Comparison of ENCODE assay signal across 8 mouse cellular contexts in the genomic region with DNA sequence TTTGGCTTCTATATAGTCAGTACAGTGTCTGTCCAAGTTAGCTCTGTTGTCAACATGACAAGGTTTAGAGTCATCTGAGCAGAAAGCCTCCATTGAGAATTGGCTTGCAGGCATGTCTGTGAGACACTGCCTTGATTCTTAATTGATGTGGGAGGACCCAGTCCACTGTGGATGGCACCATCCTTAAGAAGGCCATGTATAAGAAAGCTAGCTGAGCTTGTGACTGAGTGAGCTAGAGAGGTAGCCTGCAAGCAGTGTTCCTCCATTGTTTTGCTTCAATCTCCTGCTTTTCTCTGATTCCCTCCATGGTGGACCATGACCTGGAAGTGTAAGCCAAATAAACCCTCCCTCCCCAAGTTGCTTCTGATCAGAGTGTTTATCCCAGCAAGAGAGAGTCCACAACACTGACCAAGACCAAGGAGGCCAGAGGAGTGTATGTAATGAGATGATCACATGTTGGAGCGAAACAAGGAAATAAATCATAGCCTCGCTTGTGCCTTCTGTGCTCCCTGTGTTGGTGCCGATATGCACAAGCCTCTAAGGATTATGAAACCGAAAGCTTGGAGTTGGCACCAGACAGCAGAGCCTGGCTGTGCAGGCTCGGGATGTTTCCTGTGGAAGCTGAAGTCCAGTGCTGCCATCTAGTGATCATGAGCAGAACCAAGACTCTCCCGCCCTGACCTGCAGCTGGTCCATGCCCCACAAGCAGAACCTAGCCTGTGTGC. TPM values are rescaled to one million over a fixed set of nuclear protein-coding genes. Genes with fewer than 3 reads are reported as not detected.
DNase-seq lines count a peak whose midpoint lies in the region; ATAC-seq and TF ChIP-seq lines count a peak whose summit lies in the region.

No protein-coding gene starts in this region.

- no peaks in the 10 kb centered on the region for H3K36me3 ChIP-seq in C2C12 (ENCODE audit: control insufficient read depth, insufficient read depth)
- no peaks in the 10 kb centered on the region for H3K36me3 ChIP-seq in heart, embryonic 13.5 days
- no peaks in the 10 kb centered on the region for H3K36me3 ChIP-seq in liver, embryonic 12.5 days
- H3K36me3 ChIP-seq in stomach, embryonic 15.5 days: no peaks in the 10 kb centered on the region

- H3K4me2 ChIP-seq in heart, embryonic 13.5 days: peak overlapping the region; percentile 71
- H3K4me2 ChIP-seq in liver, embryonic 12.5 days: peak overlapping the region; percentile 49
- peak overlapping the region; percentile 57 for H3K4me2 ChIP-seq in stomach, embryonic 15.5 days

- H3K9ac ChIP-seq in heart, embryonic 13.5 days: peak overlapping the region; percentile 78
- no peak overlapping the region; the same call in 1 of the 2 replicates for H3K9ac ChIP-seq in liver, embryonic 12.5 days
- 0 out of 2 replicates have a peak overlapping the region, but pooled peaks have one; percentile 16 for H3K9ac ChIP-seq in stomach, embryonic 15.5 days

- peak; percentile 63; the same call in 1 of the 2 replicates for ATAC-seq in erythroid progenitor cell, adult 5-6 weeks (replicated peaks; ENCODE audit: low FRiP score, poor library complexity, severe bottlenecking)
- peak; percentile 58 for ATAC-seq in heart, embryonic 13.5 days (ENCODE audit: extremely low read depth, insufficient number of reproducible peaks, low FRiP score, low TSS enrichment)
- peak; percentile 80 for ATAC-seq in liver, embryonic 12.5 days
- peak; percentile 94 for ATAC-seq in stomach, embryonic 15.5 days (ENCODE audit: insufficient read depth, low FRiP score, low read depth)

- peak; percentile 93 for DNase-seq in brain, embryonic 14.5 days (ENCODE audit: low read depth)
- peak; percentile 89 for DNase-seq in kidney, postnatal 10 days
- peak; percentile 14 to 43 for DNase-seq in natural killer cell, adult 2 months (ENCODE audit: low spot score in 2 of 2)

- H3K27me3 ChIP-seq in C2C12 (ENCODE audit: control insufficient read depth, insufficient read depth, insufficient read length): no peaks in the 10 kb centered on the region
- no peaks in the 10 kb centered on the region for H3K27me3 ChIP-seq in heart, embryonic 13.5 days (replicated peaks)
- H3K27me3 ChIP-seq in liver, embryonic 12.5 days (replicated peaks): no peaks in the 10 kb centered on the region
- H3K27me3 ChIP-seq in stomach, embryonic 15.5 days (replicated peaks): no peaks in the 10 kb centered on the region

- peak; percentile 91 for TF ChIP-seq CTCF in C2C12 (IDR thresholded peaks at IDR 0.05; ENCODE audit: control insufficient read depth, insufficient read depth, insufficient read length)
- TF ChIP-seq CTCF in brain, embryonic 14.5 days (IDR thresholded peaks at IDR 0.05; ENCODE audit: borderline replicate concordance, extremely low read depth, insufficient read depth, insufficient read length): peak; percentile 92

- H3K79me2 ChIP-seq in C2C12 (ENCODE audit: control insufficient read depth, insufficient read depth): no peaks in the 10 kb centered on the region

- no peaks in the 10 kb centered on the region for H3K9me3 ChIP-seq in heart, embryonic 13.5 days
- no peaks in the 10 kb centered on the region for H3K9me3 ChIP-seq in liver, embryonic 12.5 days (replicated peaks)
- no peaks in the 10 kb centered on the region for H3K9me3 ChIP-seq in stomach, embryonic 15.5 days

- no peaks in the 10 kb centered on the region for H3K4me1 ChIP-seq in heart, embryonic 13.5 days
- H3K4me1 ChIP-seq in liver, embryonic 12.5 days: no peaks in the 10 kb centered on the region; the same call in 1 of the 2 replicates
- peaks cover 4% of the 10 kb centered on the region; the same call in 1 of the 2 replicates for H3K4me1 ChIP-seq in stomach, embryonic 15.5 days

- no peak for TF ChIP-seq POLR2A in brain, embryonic 14.5 days (IDR thresholded peaks at IDR 0.05; ENCODE audit: borderline replicate concordance, extremely low read depth, insufficient read depth, insufficient read length, poor library complexity, severe bottlenecking)

- H3K27ac ChIP-seq in heart, embryonic 13.5 days (replicated peaks): no peak overlapping the region
- H3K27ac ChIP-seq in liver, embryonic 12.5 days: no peak overlapping the region
- H3K27ac ChIP-seq in stomach, embryonic 15.5 days: no peak overlapping the region

- H3ac ChIP-seq in C2C12 (ENCODE audit: control insufficient read depth, insufficient read length, low read depth): no peak overlapping the region

- 11% methylated on average over 6 of the region's 6 CpGs for WGBS in heart, embryonic 13.5 days
- WGBS in liver, embryonic 12.5 days (ENCODE audit: insufficient replicate concordance): 10% methylated on average over 6 of the region's 6 CpGs
- 7% methylated on average over 6 of the region's 6 CpGs for WGBS in stomach, embryonic 15.5 days

- H3K79me3 ChIP-seq in C2C12 (ENCODE audit: low read depth): no peaks in the 10 kb centered on the region

- no peak overlapping the region for H3K4me3 ChIP-seq in C2C12 (ENCODE audit: insufficient read depth, poor library complexity, severe bottlenecking)
- peak overlapping the region; percentile 52 for H3K4me3 ChIP-seq in heart, embryonic 13.5 days
- H3K4me3 ChIP-seq in liver, embryonic 12.5 days: peak overlapping the region; percentile 37
- H3K4me3 ChIP-seq in stomach, embryonic 15.5 days (replicated peaks): peak overlapping the region; percentile 37

TF ChIP-seq in C2C12, 6 proteins besides CTCF, POLR2A, EP300 and RAD21:
- no peak for TF ChIP-seq MYOD1 (IDR thresholded peaks at IDR 0.05; ENCODE audit: control insufficient read depth, insufficient read length, low read depth)
- no peak for TF ChIP-seq CEBPB (IDR thresholded peaks at IDR 0.05; ENCODE audit: low read depth)

RNA-seq across cellular contexts. Expression of gene Mmp27, which starts 23.8 kb away (rescaled TPM):
- not detected for polyA plus RNA-seq in C2C12 (2012; fragmentation: generic; extraction: Trizol)
- polyA plus RNA-seq in brain, embryonic 14.5 days (2012; rRNA removed): 0.03 TPM in 1 of 2 replicates, not detected in the other
- total RNA-seq in erythroid progenitor cell, adult 5-6 weeks (2015; ENCODE audit: low replicate concordance): not detected in 2 replicates
- total RNA-seq in erythroid progenitor cell, adult 5-6 weeks (2017; ENCODE audit: low replicate concordance): not detected in 2 replicates
- not detected in 2 replicates for polyA plus RNA-seq in heart, embryonic 13.5 days (2015; fragmentation: Nextera tagmentation; extraction: Ambion mirVana)
- 0.06 TPM in 1 of 2 replicates, not detected in the other for polyA plus RNA-seq in liver, embryonic 12.5 days (2016; fragmentation: Nextera tagmentation; extraction: Ambion mirVana)
- 0.06 TPM in 1 of 2 replicates, not detected in the other for polyA plus RNA-seq in stomach, embryonic 15.5 days (2015; fragmentation: Nextera tagmentation; extraction: Ambion mirVana)

RNA-seq across cellular contexts. Expression of gene Mmp20, which starts 33.1 kb away (rescaled TPM):
- not detected for polyA plus RNA-seq in C2C12 (2012; fragmentation: generic; extraction: Trizol)
- polyA plus RNA-seq in brain, embryonic 14.5 days (2012; rRNA removed): not detected in 2 replicates
- total RNA-seq in erythroid progenitor cell, adult 5-6 weeks (2015; ENCODE audit: low replicate concordance): not detected in 2 replicates
- not detected in 2 replicates for total RNA-seq in erythroid progenitor cell, adult 5-6 weeks (2017; ENCODE audit: low replicate concordance)
- polyA plus RNA-seq in heart, embryonic 13.5 days (2015; fragmentation: Nextera tagmentation; extraction: Ambion mirVana): not detected in 2 replicates
- not detected in 2 replicates for polyA plus RNA-seq in liver, embryonic 12.5 days (2016; fragmentation: Nextera tagmentation; extraction: Ambion mirVana)
- polyA plus RNA-seq in stomach, embryonic 15.5 days (2015; fragmentation: Nextera tagmentation; extraction: Ambion mirVana): 0.05 TPM in 1 of 2 replicates, not detected in the other

RNA-seq across cellular contexts. Expression of gene Mmp8, which starts 36.7 kb away (rescaled TPM):
- not detected for polyA plus RNA-seq in C2C12 (2012; fragmentation: generic; extraction: Trizol)
- polyA plus RNA-seq in brain, embryonic 14.5 days (2012; rRNA removed): 0.12 TPM in 1 of 2 replicates, not detected in the other
- 25.6 and 53.0 TPM in 2 replicates for total RNA-seq in erythroid progenitor cell, adult 5-6 weeks (2015; ENCODE audit: low replicate concordance)
- total RNA-seq in erythroid progenitor cell, adult 5-6 weeks (2017; ENCODE audit: low replicate concordance): 34.0 and 41.5 TPM in 2 replicates
- polyA plus RNA-seq in heart, embryonic 13.5 days (2015; fragmentation: Nextera tagmentation; extraction: Ambion mirVana): 0.08 and 0.13 TPM in 2 replicates
- 1.1 and 1.2 TPM in 2 replicates for polyA plus RNA-seq in liver, embryonic 12.5 days (2016; fragmentation: Nextera tagmentation; extraction: Ambion mirVana)
- 8.3 and 11.7 TPM in 2 replicates for polyA plus RNA-seq in stomach, embryonic 15.5 days (2015; fragmentation: Nextera tagmentation; extraction: Ambion mirVana)

Comparison
In these comparisons a context has a peak if more than half of its experiments do, and no peak if none do; other contexts are left out.
1. DNase-seq: peak in every context shown above with its lines; median percentile 93 in brain, embryonic 14.5 days; 89 in kidney, postnatal 10 days; 28 in natural killer cell, adult 2 months.